In genomic region chr17:26781610-26782043, GRCm38 (mm10) we compare ENCODE assay signal across 8 mouse cellular contexts. TPM values are rescaled to one million over a fixed set of nuclear protein-coding genes. Genes with fewer than 3 reads are reported as not detected.
DNase-seq lines count a peak whose midpoint lies in the region; ATAC-seq lines count a peak whose summit lies in the region.

No protein-coding gene starts in this region.

- H3K27me3 ChIP-seq in lung, embryonic 16.5 days (ENCODE audit: control insufficient read depth, insufficient read depth, low read depth, low read length), result no peaks in the 10 kb centered on the region
- H3K27me3 ChIP-seq in forebrain, embryonic 15.5 days, result no peaks in the 10 kb centered on the region
- H3K27me3 ChIP-seq in neural tube, embryonic 13.5 days, result no peaks in the 10 kb centered on the region

- H3K4me2 ChIP-seq in lung, embryonic 16.5 days (ENCODE audit: low read depth, low read length), result peak overlapping the region; percentile 85
- H3K4me2 ChIP-seq in forebrain, embryonic 15.5 days (replicated peaks), result peak overlapping the region; percentile 77
- H3K4me2 ChIP-seq in neural tube, embryonic 13.5 days, result peak overlapping the region; percentile 86

- peak overlapping the region; percentile 89 for H3K9ac ChIP-seq in lung, embryonic 16.5 days (ENCODE audit: low read length)
- H3K9ac ChIP-seq in forebrain, embryonic 15.5 days (replicated peaks), result peak overlapping the region; percentile 79
- H3K9ac ChIP-seq in neural tube, embryonic 13.5 days, result peak overlapping the region; percentile 88

- peaks cover 16% of the 10 kb centered on the region for H3K36me3 ChIP-seq in lung, embryonic 16.5 days (ENCODE audit: control insufficient read depth, insufficient read depth, low read length)
- H3K36me3 ChIP-seq in forebrain, embryonic 15.5 days, result peaks cover 29% of the 10 kb centered on the region
- H3K36me3 ChIP-seq in neural tube, embryonic 13.5 days, result peaks cover 32% of the 10 kb centered on the region

- peaks cover 9% of the 10 kb centered on the region for H3K4me1 ChIP-seq in lung, embryonic 16.5 days (replicated peaks; ENCODE audit: control insufficient read depth, insufficient read depth, low read length)
- H3K4me1 ChIP-seq in forebrain, embryonic 15.5 days, result peaks cover 12% of the 10 kb centered on the region
- peaks cover 16% of the 10 kb centered on the region for H3K4me1 ChIP-seq in neural tube, embryonic 13.5 days (replicated peaks)

- ATAC-seq in lung, embryonic 16.5 days (ENCODE audit: low read depth), result peak; percentile 30
- no peak for ATAC-seq in forebrain, embryonic 15.5 days (replicated peaks)
- no peak for ATAC-seq in neural tube, embryonic 13.5 days (ENCODE audit: low read depth)

- 11% methylated on average over 5 of the region's 5 CpGs for WGBS in lung, embryonic 16.5 days
- WGBS in forebrain, embryonic 15.5 days, result 21% methylated on average over 5 of the region's 5 CpGs
- 5% methylated on average over 5 of the region's 5 CpGs for WGBS in large intestine, adult 2 months
- 30% methylated on average over 5 of the region's 5 CpGs for WGBS in neural tube, embryonic 13.5 days

- DNase-seq in lung, postnatal 10 days, result no peak
- DNase-seq in large intestine, adult 2 months (ENCODE audit: low read depth, low spot score), result peak; percentile 67
- DNase-seq in gastrocnemius, postnatal 36 days, result no peak
- DNase-seq in embryo, embryonic 9.5 days (ENCODE audit: extremely low spot score), result no peak
- DNase-seq in thymus, adult 18-20 months, result no peak

- intact Hi-C loops in gastrocnemius, postnatal 36 days (cut with DNase I), result no loop called here

- H3K9me3 ChIP-seq in lung, embryonic 16.5 days (ENCODE audit: control insufficient read depth, low read length), result no peaks in the 10 kb centered on the region
- H3K9me3 ChIP-seq in forebrain, embryonic 15.5 days, result no peaks in the 10 kb centered on the region
- H3K9me3 ChIP-seq in neural tube, embryonic 13.5 days, result no peaks in the 10 kb centered on the region

- peak overlapping the region; percentile 97 for H3K27ac ChIP-seq in lung, embryonic 16.5 days (ENCODE audit: low read length)
- H3K27ac ChIP-seq in forebrain, embryonic 15.5 days (replicated peaks), result peak overlapping the region; percentile 60; the same call in 1 of the 2 replicates
- peak overlapping the region; percentile 63 for H3K27ac ChIP-seq in neural tube, embryonic 13.5 days (replicated peaks)

- peak overlapping the region; percentile 87 for H3K4me3 ChIP-seq in lung, embryonic 16.5 days (ENCODE audit: low read length)
- peak overlapping the region; percentile 67 for H3K4me3 ChIP-seq in forebrain, embryonic 15.5 days
- peak overlapping the region; percentile 78 for H3K4me3 ChIP-seq in neural tube, embryonic 13.5 days

RNA-seq across cellular contexts. Expression of gene Bnip1, which starts 0.8 kb away (rescaled TPM):
- polyA plus RNA-seq in lung, embryonic 16.5 days (2015; fragmentation: Nextera tagmentation; extraction: Ambion mirVana), result 45.2 and 47.7 TPM in 2 replicates
- 51.0 and 54.5 TPM in 2 replicates for polyA plus RNA-seq in forebrain, embryonic 15.5 days (2015; fragmentation: Nextera tagmentation; extraction: Ambion mirVana)
- polyA plus RNA-seq in large intestine, adult 2 months (2012; rRNA removed), result 23.6 and 25.8 TPM in 2 replicates
- polyA plus RNA-seq in neural tube, embryonic 13.5 days (2015; fragmentation: Nextera tagmentation; extraction: Ambion mirVana), result 46.2 and 47.9 TPM in 2 replicates
- total RNA-seq in gastrocnemius, postnatal 36 days (2021), result 10 to 100 TPM; 19.4 to 26.0 TPM
